Comparison of ENCODE assay signal across 24 mouse cellular contexts in genomic region chr5:15816864-15817263, GRCm38 (mm10).
"Had no signal": no experiment of that assay in that cellular context is flagged by ENCODE, and none has a peak within 500 bp of the region (broad histone marks: within the 10 kb centered on the region; RNA-seq: fewer than 3 reads in every experiment).

No protein-coding gene starts in this region.

- DNase-seq: gastrocnemius, adult 2 months; gastrocnemius, postnatal 10 days; gastrocnemius, postnatal 25 days; heart, adult 18-20 months; heart, postnatal 10 days; heart, postnatal 4 days; kidney, adult 18-20 months; kidney, adult 8-10 months; kidney, postnatal 10 days; kidney, postnatal 25 days; kidney, postnatal 4 days; liver had no signal

- H3K36me3 ChIP-seq: heart, embryonic 10.5 days; heart, embryonic 12.5 days; hindbrain, embryonic 10.5 days; hindbrain, embryonic 13.5 days; hindbrain, embryonic 15.5 days; intestine, embryonic 15.5 days; limb, embryonic 10.5 days; limb, embryonic 12.5 days had no signal

- H3K9me3 ChIP-seq: heart, embryonic 10.5 days; heart, embryonic 12.5 days; hindbrain, embryonic 10.5 days; hindbrain, embryonic 13.5 days; hindbrain, embryonic 15.5 days; intestine, embryonic 15.5 days; limb, embryonic 10.5 days; limb, embryonic 12.5 days had no signal

- H3K27me3 ChIP-seq: heart, embryonic 12.5 days; hindbrain, embryonic 13.5 days; hindbrain, embryonic 15.5 days; intestine, embryonic 15.5 days; limb, embryonic 12.5 days had no signal

- H3K9ac ChIP-seq: heart, embryonic 12.5 days; hindbrain, embryonic 13.5 days; hindbrain, embryonic 15.5 days; intestine, embryonic 15.5 days; limb, embryonic 12.5 days had no signal

- H3K27ac ChIP-seq: gastrocnemius, adult 2 months; heart, embryonic 10.5 days; hindbrain, embryonic 10.5 days; hindbrain, embryonic 15.5 days; intestine, embryonic 15.5 days; layer of hippocampus, adult 2 months; left cerebral cortex, adult 2 months; limb, embryonic 10.5 days; limb, embryonic 12.5 days had no signal

- H3K4me2 ChIP-seq: heart, embryonic 12.5 days; hindbrain, embryonic 13.5 days; hindbrain, embryonic 15.5 days; intestine, embryonic 15.5 days; limb, embryonic 12.5 days had no signal

- H3K4me1 ChIP-seq: heart, embryonic 10.5 days; heart, embryonic 12.5 days; hindbrain, embryonic 10.5 days; hindbrain, embryonic 13.5 days; hindbrain, embryonic 15.5 days; intestine, embryonic 15.5 days; limb, embryonic 10.5 days; limb, embryonic 12.5 days had no signal

- ATAC-seq: inflammation-experienced regulatory T-cells, adult 6 months; intestine, embryonic 15.5 days; intestine, postnatal 0 days had no signal

- H3K4me3 ChIP-seq: gastrocnemius, adult 2 months; heart, embryonic 10.5 days; heart, embryonic 12.5 days; hindbrain, embryonic 10.5 days; hindbrain, embryonic 13.5 days; hindbrain, embryonic 15.5 days; intestine, embryonic 15.5 days; layer of hippocampus, adult 2 months; left cerebral cortex, adult 2 months; limb, embryonic 10.5 days; limb, embryonic 12.5 days had no signal
